21 mouse cellular contexts compared by ENCODE assay signal in the genomic region with DNA sequence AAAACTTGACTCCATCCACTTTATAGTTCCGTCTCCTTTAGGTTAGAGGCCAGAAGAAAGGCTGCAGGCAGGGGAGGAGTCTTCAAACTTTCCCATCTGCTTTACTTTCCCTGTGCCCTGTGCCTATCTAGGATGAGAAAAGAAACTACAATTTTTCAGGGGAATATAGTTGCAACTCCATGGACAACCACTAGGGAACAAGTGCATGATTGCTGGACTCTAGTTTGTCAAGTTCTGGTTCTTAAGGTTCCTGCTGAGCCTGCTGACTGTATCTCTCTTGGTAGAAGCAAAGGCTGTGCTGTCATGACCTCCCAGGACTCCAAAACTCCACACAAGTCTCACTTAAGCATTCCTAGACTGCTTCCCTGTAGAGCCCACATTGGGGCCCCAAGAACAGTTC.
DNase-seq lines count a peak whose midpoint lies in the region; ATAC-seq and TF ChIP-seq lines count a peak whose summit lies in the region.
"Had no signal": no experiment of that assay in that cellular context is flagged by ENCODE, and none has a peak within 500 bp of the region (broad histone marks: within the 10 kb centered on the region; RNA-seq: fewer than 3 reads in every experiment).

No protein-coding gene starts in this region.

- no peaks in the 10 kb centered on the region for H3K9me3 ChIP-seq in CH12.LX (replicated peaks; ENCODE audit: low read length)
- no peaks in the 10 kb centered on the region for H3K9me3 ChIP-seq in neural tube, embryonic 15.5 days (replicated peaks)
- H3K9me3 ChIP-seq: limb, embryonic 13.5 days had no signal

- 0 out of 2 replicates have a peak overlapping the region, but pooled peaks have one; percentile 13 for H3K4me2 ChIP-seq in CH12.LX (ENCODE audit: insufficient read depth, low read depth, poor library complexity, severe bottlenecking)
- H3K4me2 ChIP-seq in neural tube, embryonic 15.5 days, result no peak overlapping the region
- H3K4me2 ChIP-seq: limb, embryonic 13.5 days had no signal

- no peak for DNase-seq in heart, adult 2 months
- DNase-seq in heart, postnatal 4 days, result no peak
- DNase-seq in left cerebral cortex, adult 2 months (ENCODE audit: extremely low spot score in 1 of 2, low spot score in 2 of 2), result no peak
- no peak for DNase-seq in left cerebral cortex, postnatal 10 days (ENCODE audit: extremely low spot score in 1 of 2, low spot score in 2 of 2)
- peak; percentile 1 for DNase-seq in CH12.LX (ENCODE audit: extremely low read depth)
- DNase-seq in ZHBTc4 (ENCODE audit: low read depth, low spot score), result peak; percentile 10
- DNase-seq in neural tube, embryonic 10.5 days (ENCODE audit: extremely low spot score, low spot score), result no peak
- DNase-seq: adrenal gland, postnatal 25 days; cerebellum, adult 18-20 months; cerebellum, postnatal 36 days; heart, adult 11 months; kidney, postnatal 4 days; lung, postnatal 14 days; spleen, adult 18-20 months; thymus, postnatal 4 days had no signal

- no peak overlapping the region for H3K9ac ChIP-seq in heart, adult 2 months (ENCODE audit: low read depth, low read length)
- H3K9ac ChIP-seq in CH12.LX (ENCODE audit: insufficient read depth, low read depth), result no peak overlapping the region
- no peak overlapping the region for H3K9ac ChIP-seq in neural tube, embryonic 15.5 days (replicated peaks)
- H3K9ac ChIP-seq: limb, embryonic 13.5 days; liver, embryonic 14.5 days had no signal

- no peaks in the 10 kb centered on the region for H3K4me1 ChIP-seq in heart, adult 2 months (ENCODE audit: control insufficient read depth, insufficient read depth, low read length)
- H3K4me1 ChIP-seq in CH12.LX (ENCODE audit: control insufficient read depth in 1 of 2, insufficient read depth in 2 of 2), result no peaks in the 10 kb centered on the region
- H3K4me1 ChIP-seq in neural tube, embryonic 15.5 days, result no peaks in the 10 kb centered on the region
- H3K4me1 ChIP-seq: megakaryocyte, embryonic 14.5 days had no signal

- in situ Hi-C loops in CH12.LX (cut with MboI; ENCODE audit: low pct_ligation_motif_present, low pct_unique_long_range_greater_than_20kb, low sequenced_read_pairs), result no loop called here

- intact Hi-C loops in heart, adult 2 months (cut with DNase I), result no loop called here
- intact Hi-C loops in left cerebral cortex, adult 2 months (cut with DNase I), result no loop called here
- intact Hi-C loops in left cerebral cortex, postnatal 10 days (cut with DNase I), result no loop called here

- no peak for TF ChIP-seq POLR2A in heart, adult 2 months (IDR thresholded peaks at IDR 0.05; ENCODE audit: insufficient read depth, low read depth, low read length)
- no peak for TF ChIP-seq POLR2A in CH12.LX (IDR thresholded peaks at IDR 0.05; ENCODE audit: low read depth, low read length)

- dilution Hi-C loops in CH12.LX (cut with MboI; ENCODE audit: extremely low pct_ligation_motif_present, extremely low pct_unique_long_range_greater_than_20kb, low sequenced_read_pairs), result no loop called here

- H3K36me3 ChIP-seq in heart, adult 2 months (ENCODE audit: control insufficient read depth, insufficient read depth, low read length), result no peaks in the 10 kb centered on the region
- H3K36me3 ChIP-seq in CH12.LX (replicated peaks in 1 of 2; ENCODE audit: control insufficient read depth in 1 of 2, insufficient read depth in 1 of 2, low read length in 1 of 2), result no peaks in the 10 kb centered on the region
- no peaks in the 10 kb centered on the region for H3K36me3 ChIP-seq in neural tube, embryonic 15.5 days
- H3K36me3 ChIP-seq: limb, embryonic 13.5 days had no signal

- TF ChIP-seq RAD21 in CH12.LX (IDR thresholded peaks at IDR 0.05; ENCODE audit: low read depth, low read length), result no peak

- no peaks in the 10 kb centered on the region for H3K27me3 ChIP-seq in heart, adult 2 months (ENCODE audit: control insufficient read depth, insufficient read depth, low read length)
- H3K27me3 ChIP-seq in CH12.LX (replicated peaks), result no peaks in the 10 kb centered on the region
- no peaks in the 10 kb centered on the region for H3K27me3 ChIP-seq in neural tube, embryonic 15.5 days (replicated peaks)
- H3K27me3 ChIP-seq: limb, embryonic 13.5 days; megakaryocyte, embryonic 14.5 days had no signal

- no peaks in the 10 kb centered on the region for H3K79me2 ChIP-seq in heart, adult 2 months (replicated peaks; ENCODE audit: control insufficient read depth, insufficient read depth, low read length)
- no peaks in the 10 kb centered on the region for H3K79me2 ChIP-seq in CH12.LX (replicated peaks; ENCODE audit: control insufficient read depth, extremely low read depth, insufficient read depth, poor library complexity, severe bottlenecking)

- TF ChIP-seq EP300 in heart, adult 2 months (IDR thresholded peaks at IDR 0.05; ENCODE audit: insufficient read depth, low read depth, low read length), result no peak
- TF ChIP-seq EP300 in CH12.LX (IDR thresholded peaks at IDR 0.05; ENCODE audit: low read length), result no peak

- WGBS in heart, adult 2 months, result 78% methylated on average over 1 of the region's 1 CpGs
- 100% methylated on average over 1 of the region's 1 CpGs for WGBS in neural tube, embryonic 15.5 days

- no peak overlapping the region for H3K4me3 ChIP-seq in heart, adult 2 months
- no peak overlapping the region for H3K4me3 ChIP-seq in left cerebral cortex, adult 2 months
- H3K4me3 ChIP-seq in CH12.LX (replicated peaks in 1 of 3; ENCODE audit: low read depth in 2 of 3, low read length in 2 of 3, poor library complexity in 1 of 3), result no peak overlapping the region
- H3K4me3 ChIP-seq in neural tube, embryonic 15.5 days (replicated peaks), result no peak overlapping the region
- H3K4me3 ChIP-seq: limb, embryonic 13.5 days; megakaryocyte, embryonic 14.5 days had no signal

- ATAC-seq in neural tube, embryonic 15.5 days (ENCODE audit: low FRiP score), result no peak
- ATAC-seq: inflammation-experienced regulatory T-cells, adult 6 months; midbrain, embryonic 16.5 days had no signal

- TF ChIP-seq CTCF in heart, adult 2 months (IDR thresholded peaks at IDR 0.05), result peak; percentile 40
- peak; percentile 40 for TF ChIP-seq CTCF in left cerebral cortex, adult 2 months (IDR thresholded peaks at IDR 0.05)
- TF ChIP-seq CTCF in CH12.LX (conservative IDR thresholded peaks at IDR 0.05 in 1 of 2, IDR thresholded peaks at IDR 0.05 in 1 of 2; ENCODE audit: low read depth in 2 of 2, low read length in 2 of 2), result peak; percentile 37 to 51; a peak in 3 of 4 replicates

- no peak overlapping the region for H3K27ac ChIP-seq in heart, adult 2 months
- H3K27ac ChIP-seq in left cerebral cortex, adult 2 months, result no peak overlapping the region
- H3K27ac ChIP-seq in CH12.LX (ENCODE audit: insufficient read depth, low read depth), result no peak overlapping the region
- no peak overlapping the region for H3K27ac ChIP-seq in neural tube, embryonic 15.5 days (replicated peaks)
- H3K27ac ChIP-seq: limb, embryonic 13.5 days; liver, embryonic 14.5 days had no signal

TF ChIP-seq in CH12.LX, 34 proteins besides CTCF, POLR2A, EP300 and RAD21:
- no peak for TF ChIP-seq ZC3H11A (IDR thresholded peaks at IDR 0.05; ENCODE audit: low read depth, low read length)
- no peak for TF ChIP-seq KAT2A (IDR thresholded peaks at IDR 0.05; ENCODE audit: insufficient replicate concordance, low read length)
- TF ChIP-seq MEF2A (IDR thresholded peaks at IDR 0.05; ENCODE audit: borderline replicate concordance, low read depth, low read length), result no peak
- no peak for TF ChIP-seq MAZ (IDR thresholded peaks at IDR 0.05; ENCODE audit: low read depth, low read length)
- TF ChIP-seq ETS1 (conservative IDR thresholded peaks at IDR 0.05; ENCODE audit: low read depth, low read length), result no peak
- TF ChIP-seq SIN3A (IDR thresholded peaks at IDR 0.05; ENCODE audit: low read length), result no peak
- TF ChIP-seq MAX (IDR thresholded peaks at IDR 0.05; ENCODE audit: low read length), result no peak
- TF ChIP-seq ZNF384 (IDR thresholded peaks at IDR 0.05; ENCODE audit: low read depth, low read length), result no peak
- TF ChIP-seq JUND (conservative IDR thresholded peaks at IDR 0.05; ENCODE audit: low read depth, low read length), result no peak
- no peak for TF ChIP-seq CHD1 (IDR thresholded peaks at IDR 0.05; ENCODE audit: low read depth, low read length)
- TF ChIP-seq ZKSCAN1 (IDR thresholded peaks at IDR 0.05; ENCODE audit: borderline replicate concordance, low read depth, low read length), result no peak
- no peak for TF ChIP-seq BHLHE40 (IDR thresholded peaks at IDR 0.05; ENCODE audit: low read depth, low read length)
- no peak for TF ChIP-seq CHD2 (IDR thresholded peaks at IDR 0.05; ENCODE audit: low read length)
- no peak for TF ChIP-seq E2F4 (IDR thresholded peaks at IDR 0.05; ENCODE audit: insufficient replicate concordance, low read depth, low read length)
- TF ChIP-seq USF2 (conservative IDR thresholded peaks at IDR 0.05; ENCODE audit: low read depth, low read length), result no peak

Comparison
In these comparisons a context has a peak if more than half of its experiments do, and no peak if none do; other contexts are left out.
1. DNase-seq: peak in CH12.LX (single experiment) and ZHBTc4 (single experiment); none in heart, adult 2 months (0 of 2), heart, postnatal 4 days (single experiment), left cerebral cortex, adult 2 months (0 of 2), left cerebral cortex, postnatal 10 days (0 of 2) and neural tube, embryonic 10.5 days (single experiment).
2. Peak in every context shown above with its lines, with median percentiles within 50 percentile points of each other: CTCF ChIP-seq.